Mouse (Mus musculus) thymus, adult 2 months (tissue): ENCODE measurements around the gene Polr2b. TPM values are rescaled to one million over a fixed set of nuclear protein-coding genes. Genes with fewer than 3 reads are reported as not detected.
A peak's percentile ranks its signal among the peaks of the same experiment; 100 is the strongest.

Source experiments
- DNase-seq: peaks from one replicate; pipeline ENCODE4 v3.0.0; 2021
- H3K27ac ChIP-seq: fragments of 200-500 bp; 2 replicates; pipeline ENCODE4 v1.5.1; 2012; ENCODE audit warnings: low read length, control low read depth; ENCODE audit not compliant: control insufficient read depth, insufficient read depth
- H3K27me3 ChIP-seq: fragments of 200-500 bp; 2 replicates; pipeline ENCODE4 v1.6.1; 2012; ENCODE audit warnings: mild to moderate bottlenecking, low read length, moderate library complexity, mixed read lengths; ENCODE audit not compliant: control insufficient read depth, insufficient read depth
- H3K36me3 ChIP-seq: fragments of 200-500 bp; 2 replicates; pipeline ENCODE4 v1.6.1; 2012; ENCODE audit warnings: mild to moderate bottlenecking, low read length, moderate library complexity; ENCODE audit not compliant: control insufficient read depth, insufficient read depth
- H3K4me1 ChIP-seq: fragments of 200-500 bp; replicated peaks from 2 replicates; pipeline ENCODE4 v1.6.1; 2012; ENCODE audit warnings: low read length; ENCODE audit not compliant: control insufficient read depth, insufficient read depth
- H3K4me3 ChIP-seq: fragments of 200-500 bp; 2 replicates; pipeline ENCODE4 v1.5.1; 2012; ENCODE audit warnings: mild to moderate bottlenecking, low read length, control low read depth, moderate library complexity; ENCODE audit not compliant: control insufficient read depth, insufficient read depth
- CTCF ChIP-seq: fragments of 200-500 bp; IDR thresholded peaks from 2 replicates; pipeline ENCODE4 v1.5.1; 2012; ENCODE audit warnings: mild to moderate bottlenecking, control low read depth, low read length, moderate library complexity, borderline replicate concordance; ENCODE audit not compliant: control insufficient read depth, poor library complexity, insufficient read depth; ENCODE audit errors: extremely low read depth
- POLR2A ChIP-seq: fragments of 200-500 bp; IDR thresholded peaks from 2 replicates; pipeline ENCODE4 v1.6.1; 2012; ENCODE audit warnings: mild to moderate bottlenecking, low read length, control low read depth, moderate library complexity; ENCODE audit not compliant: control insufficient read depth, poor library complexity, insufficient read depth; ENCODE audit errors: extremely low read depth
- WGBS: fragments of 180-500 bp; shearing (Covaris S2); methylation state at CpG from one replicate; pipeline ENCODE4 v1.1.7; 2018; 5-methylcytosine and 5-hydroxymethylcytosine counted together
- polyA plus RNA-seq: library from polyadenylated mRNA; depleted of rRNA; stranded (reverse); fragments of >200 nt; gene quantifications from 2 replicates; pipeline ENCODE4 v1.2.3, GENCODE M21; 2012

The Polr2b gene
- polyA plus RNA-seq, 1 experiment: 25.8 TPM

DNA sequence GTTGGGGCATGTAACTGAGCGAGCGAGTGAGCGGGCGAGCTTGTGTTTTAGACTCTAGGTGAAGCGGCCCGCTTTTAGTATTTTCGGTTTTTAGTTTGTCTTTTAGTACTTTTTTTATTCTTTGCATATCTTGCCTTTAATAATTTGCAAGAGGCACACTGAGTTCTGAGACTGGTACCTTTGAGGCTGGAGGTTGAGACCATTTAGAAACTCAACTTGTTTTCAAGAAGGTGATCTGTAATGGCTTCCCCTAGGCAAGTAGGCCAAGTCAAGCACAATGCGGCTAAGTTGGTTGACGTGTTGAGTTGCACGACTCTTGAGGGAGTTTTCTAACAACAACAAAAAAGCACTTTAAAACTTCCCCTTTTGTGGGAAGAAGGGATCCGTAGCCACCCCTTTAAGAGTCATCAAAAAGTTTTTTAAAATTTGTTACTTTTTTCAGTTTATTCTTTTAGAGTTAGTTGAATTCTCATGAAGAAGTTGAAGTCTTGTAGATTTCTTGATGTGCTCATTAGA lies 43.0 kb upstream of the Polr2b start:
- Histone ChIP-seq H3K27me3 (no peaks in the 10 kb centered on the region), H3K27ac (peak overlapping the region; percentile 90), H3K36me3 (peaks cover 10% of the 10 kb centered on the region), H3K4me3 (peak overlapping the region; percentile 95), H3K4me1 (peaks cover 19% of the 10 kb centered on the region)
- no peak for TF ChIP-seq CTCF
- TF ChIP-seq POLR2A: no peak
- WGBS: under 1% methylated on average over 11 of the region's 11 CpGs
- DNase-seq: no peak

GRCm38 (mm10) chr5:77267441-77267840 lies 42.5 kb upstream of the Polr2b start:
- 67% methylated on average over 4 of the region's 4 CpGs for WGBS
- Histone ChIP-seq H3K36me3 (peaks cover 10% of the 10 kb centered on the region), H3K27me3 (no peaks in the 10 kb centered on the region), H3K4me1 (peaks cover 19% of the 10 kb centered on the region), H3K4me3 (no peak overlapping the region), H3K27ac (no peak overlapping the region)
- DNase-seq: no peak
- TF ChIP-seq POLR2A (no peak), CTCF (no peak)

- WGBS: 97% methylated on average over 30 of the region's 30 CpGs
- Histone ChIP-seq H3K27ac (no peak overlapping the region), H3K27me3 (no peaks in the 10 kb centered on the region), H3K36me3 (peaks cover 10% of the 10 kb centered on the region), H3K4me1 (peaks cover 25% of the 10 kb centered on the region), H3K4me3 (no peak overlapping the region)
- DNase-seq: no peak
- TF ChIP-seq CTCF (no peak), POLR2A (no peak)
Observed at GRCm38 (mm10) chr5:77267957-77268624, 41.9 kb upstream of the Polr2b start.

DNA sequence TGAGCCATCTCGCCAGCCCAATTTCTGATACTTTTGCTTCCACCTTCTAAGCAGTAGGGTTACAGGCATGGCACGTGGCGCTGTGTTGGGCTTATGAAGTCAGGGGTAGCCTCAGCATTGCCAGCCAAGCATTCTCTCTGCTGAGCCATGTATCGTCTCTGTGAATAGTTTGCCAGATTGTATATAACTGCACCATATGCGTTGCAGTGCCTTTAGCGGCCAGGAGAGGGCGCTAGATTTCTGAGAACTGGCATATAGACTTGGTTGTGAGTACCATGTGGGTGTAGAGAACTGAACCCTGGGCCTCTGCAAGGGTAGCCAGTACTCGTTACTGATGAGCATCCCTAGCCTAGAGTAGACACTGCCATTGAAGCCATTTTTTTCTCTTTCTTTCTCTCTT lies 40.5 kb upstream of the Polr2b start:
- H3K27ac ChIP-seq: no peak overlapping the region
- peaks cover 13% of the 10 kb centered on the region for H3K36me3 ChIP-seq
- WGBS: 89% methylated on average over 8 of the region's 8 CpGs
- peak; percentile 46 for DNase-seq
- H3K4me1 ChIP-seq: peaks cover 33% of the 10 kb centered on the region
- no peaks in the 10 kb centered on the region for H3K27me3 ChIP-seq
- TF ChIP-seq CTCF (peak; percentile 15; the same call in 1 of the 2 replicates), POLR2A (no peak)
- H3K4me3 ChIP-seq: no peak overlapping the region

DNA sequence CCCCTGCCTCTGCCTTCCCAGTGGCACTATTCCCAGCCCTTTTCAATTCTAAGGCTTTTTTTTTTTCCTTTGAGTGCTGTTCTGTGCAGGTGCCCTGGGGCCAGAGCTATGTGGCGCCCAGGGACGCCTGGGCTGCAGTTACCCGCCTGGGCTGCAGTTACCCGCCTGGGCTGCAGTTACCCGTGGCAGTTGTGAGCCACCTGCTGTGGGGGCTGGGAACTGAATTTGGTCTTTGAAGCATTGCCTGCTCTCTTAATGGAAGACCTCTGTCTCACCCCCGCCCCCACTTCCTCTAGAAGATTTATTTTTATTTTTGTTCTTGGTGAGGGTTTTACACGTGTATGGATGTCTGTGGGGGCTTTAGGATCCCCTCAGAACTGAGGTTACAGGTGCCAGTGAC lies 36.8 kb upstream of the Polr2b start:
- Histone ChIP-seq H3K36me3 (peaks cover 46% of the 10 kb centered on the region), H3K27me3 (no peaks in the 10 kb centered on the region), H3K27ac (peak overlapping the region; percentile 97), H3K4me3 (no peak overlapping the region), H3K4me1 (peaks cover 33% of the 10 kb centered on the region)
- peak; percentile 67 for TF ChIP-seq CTCF
- no peak for TF ChIP-seq POLR2A
- 11% methylated on average over 7 of the region's 7 CpGs for WGBS
- DNase-seq: peak; percentile 85

DNA sequence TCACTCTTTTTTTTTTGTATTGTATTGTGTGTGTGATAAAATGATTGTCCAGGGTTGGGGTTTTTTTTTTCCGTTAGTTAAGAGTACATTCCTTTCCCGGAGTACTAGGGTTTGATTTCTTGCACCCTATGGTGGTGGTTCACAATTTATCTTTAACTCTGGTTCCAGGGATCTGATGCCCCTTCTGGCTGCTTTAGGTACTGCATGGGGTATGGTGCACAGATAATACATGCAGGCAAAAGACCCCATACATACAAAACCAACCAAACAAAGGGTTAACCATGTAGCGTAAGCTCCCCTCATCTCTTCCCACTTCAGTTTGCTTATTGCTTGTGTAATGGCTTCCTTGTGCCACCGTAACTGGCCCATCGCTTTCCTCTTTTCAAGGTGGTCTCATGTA lies 34.0 kb upstream of the Polr2b start:
- H3K4me3 ChIP-seq: no peak overlapping the region
- DNase-seq: peak; percentile 74
- H3K27ac ChIP-seq: no peak overlapping the region
- TF ChIP-seq CTCF: no peak
- no peak for TF ChIP-seq POLR2A
- H3K27me3 ChIP-seq: no peaks in the 10 kb centered on the region
- peaks cover 57% of the 10 kb centered on the region for H3K36me3 ChIP-seq
- peaks cover 18% of the 10 kb centered on the region for H3K4me1 ChIP-seq
- 94% methylated on average over 5 of the region's 5 CpGs for WGBS
